Mouse (Mus musculus): ENCODE measurements around the gene Hmcn2. TPM values are rescaled to one million over a fixed set of nuclear protein-coding genes. Genes with fewer than 3 reads are reported as not detected.

Gene Hmcn2
- polyA plus RNA-seq (2012; ENCODE audit: low replicate concordance) = 0.16 and 0.17 TPM in 2 replicates

DNA sequence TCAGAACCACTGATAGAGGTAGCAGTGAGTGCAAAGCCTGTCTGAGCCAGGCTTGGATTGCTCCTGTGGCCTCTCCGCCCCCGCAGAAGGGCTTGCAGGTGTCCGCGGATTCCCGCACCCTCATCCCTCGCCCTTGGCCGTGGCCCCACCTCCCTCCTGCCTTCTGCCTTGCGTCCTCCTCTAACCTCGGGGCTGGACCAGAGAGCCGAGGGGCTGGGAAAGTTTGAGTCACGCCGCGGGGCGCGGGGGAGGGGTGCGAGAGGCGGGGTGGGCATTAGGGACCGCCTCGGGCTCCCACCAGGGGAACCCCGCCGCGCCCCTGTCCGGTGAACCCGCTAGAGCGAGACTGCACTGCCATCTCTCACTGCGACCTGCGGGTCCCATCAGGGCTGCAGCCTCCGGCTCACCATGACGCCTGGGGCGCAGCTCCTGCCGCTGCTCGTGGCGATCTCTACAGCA, at the start of gene Hmcn2:
Gene Hmcn2, plus strand, starts transcription at position 409 of the 459 bp plus-strand sequence.

DNA sequence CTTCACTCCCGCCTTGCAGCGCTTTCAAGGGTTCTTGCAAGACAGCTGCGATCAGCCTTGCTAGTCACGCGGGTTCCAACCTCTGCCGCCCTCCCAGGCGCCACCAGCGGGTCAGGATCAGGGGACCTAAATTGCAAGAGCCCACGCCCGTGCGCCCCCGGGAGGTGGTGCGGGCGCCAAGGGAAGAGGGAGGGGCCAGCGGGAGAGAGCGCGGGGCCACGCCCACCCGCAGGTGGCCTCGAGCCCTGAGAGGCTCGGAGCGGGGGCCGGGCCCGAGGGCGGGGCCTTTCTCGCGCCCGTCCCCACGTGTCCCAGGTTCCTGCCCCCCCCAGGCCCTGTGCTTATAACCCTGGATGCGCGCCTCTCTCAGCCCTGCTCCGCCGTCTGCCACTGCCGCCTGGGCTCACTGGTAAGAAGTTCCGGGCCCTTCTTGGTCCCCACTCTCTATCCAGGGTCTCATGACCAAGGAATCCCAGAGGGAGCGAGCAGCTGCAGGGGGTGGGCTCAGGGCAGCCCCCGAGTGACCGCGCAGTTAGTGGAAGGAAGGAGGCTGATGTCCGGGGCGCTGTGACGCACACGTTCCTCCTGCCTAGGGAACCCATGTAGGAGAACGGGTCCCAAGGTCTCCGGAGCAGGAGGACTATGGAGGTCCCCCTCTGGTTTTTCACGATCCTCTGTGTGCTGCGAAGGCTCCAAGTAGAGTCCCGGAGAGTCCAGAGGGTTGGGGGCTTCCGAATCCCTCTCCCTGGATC, 155.9 kb downstream of the Hmcn2 start, which contains the start of gene Ass1:
Gene Ass1, plus strand, starts transcription at position 277 of the 752 bp plus-strand sequence.

Other genes starting within 250 kb of the Hmcn2 start
- 138 and 180 TPM in 2 replicates for gene Fnbp1, start 172.4 kb upstream of the Hmcn2 start, polyA plus RNA-seq (2012; ENCODE audit: low replicate concordance)
- 9.4 and 11.9 TPM in 2 replicates for gene Gpr107, start 162.1 kb upstream of the Hmcn2 start, polyA plus RNA-seq (2012; ENCODE audit: low replicate concordance)
- gene Ncs1, start 68.6 kb upstream of the Hmcn2 start, polyA plus RNA-seq (2012; ENCODE audit: low replicate concordance) = 0.58 and 0.62 TPM in 2 replicates
- gene Ass1, start 155.8 kb downstream of the Hmcn2 start, polyA plus RNA-seq (2012; ENCODE audit: low replicate concordance) = 9.6 and 11.4 TPM in 2 replicates

All from hematopoietic multipotent progenitor cell, adult 10-12 weeks (in vitro differentiated cells).